Mouse (Mus musculus): ENCODE results near the gene Vav2. TPM values are rescaled to one million over a fixed set of nuclear protein-coding genes. Genes with fewer than 3 reads are reported as not detected.

Vav2 gene
- total RNA-seq, 2 experiments from 2014 or later: 11.0 to 11.8 TPM

DNA sequence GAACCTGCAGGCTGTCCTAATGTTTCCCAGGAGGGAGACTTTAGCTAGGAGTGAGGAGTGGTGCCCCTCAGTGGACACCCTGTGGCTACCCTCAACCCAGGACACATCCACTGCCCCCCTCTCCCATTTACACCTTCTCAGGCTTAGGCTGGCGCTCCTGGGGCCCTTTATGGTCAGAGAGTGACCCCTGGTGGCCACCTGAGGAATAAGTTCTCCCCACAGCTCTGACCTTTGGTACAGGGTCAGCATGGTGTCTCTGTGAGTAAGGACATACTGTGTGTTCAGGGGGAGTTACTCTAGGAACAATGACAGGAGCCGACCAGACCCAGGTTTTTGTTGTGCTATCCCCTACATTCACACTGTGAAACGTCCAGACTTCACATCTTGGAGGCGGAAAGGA, 189.5 kb downstream of the Vav2 start:
- peak; percentile 40 to 61 for DNase-seq (ENCODE audit: low spot score in 2 of 2)
- intact Hi-C loops (cut with DNase I): loop anchor here (1.0 to 10.0 kb wide), 5 partner anchors 111 to 590 kb away; partner anchors contain the start of genes Adamtsl2 and Mymk

DNA sequence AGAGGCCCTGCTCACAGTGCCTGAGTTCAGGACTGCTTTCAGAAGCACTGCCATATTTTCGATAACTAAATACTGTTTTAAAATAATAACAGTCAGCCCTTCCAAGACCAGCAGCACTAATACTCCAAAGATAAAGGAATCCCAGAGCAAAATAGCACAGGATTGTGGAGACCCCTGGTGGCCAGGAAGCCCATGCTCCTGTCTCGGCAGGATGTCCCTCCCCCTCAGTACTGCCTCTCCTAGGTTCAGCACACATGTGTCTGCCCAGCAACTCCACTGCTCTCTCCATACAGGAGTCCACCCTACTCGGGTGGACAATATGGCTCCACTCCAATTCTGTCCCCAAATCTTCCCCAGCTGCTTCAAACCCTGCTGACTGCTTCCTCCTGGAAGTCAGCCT, 191.1 kb downstream of the Vav2 start:
- DNase-seq (ENCODE audit: low spot score in 2 of 2): peak; percentile 76 to 87
- intact Hi-C loops (cut with DNase I): loop anchor here (2.0 to 10.0 kb wide), 4 partner anchors 109 to 588 kb away; partner anchors contain the start of genes Adamtsl2 and Mymk

DNA sequence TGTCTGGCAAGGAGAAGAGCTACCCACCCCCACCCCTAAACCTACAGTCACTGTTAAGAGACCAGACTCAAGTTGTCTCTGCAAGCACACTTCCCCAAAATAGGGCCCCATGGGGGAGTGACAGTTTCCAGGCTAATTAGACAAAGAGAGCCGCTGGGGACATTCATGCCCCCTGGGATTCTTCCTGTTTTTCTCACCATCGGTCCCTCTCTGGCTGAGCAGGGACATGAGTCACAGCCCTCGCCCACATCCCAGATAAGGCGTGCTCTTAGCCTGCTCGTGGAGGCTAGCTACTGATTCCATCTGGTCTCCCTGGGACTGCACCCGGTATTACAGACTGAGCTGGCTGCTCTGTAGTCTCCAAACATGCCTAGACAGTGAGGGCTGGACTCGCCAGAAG, 194.5 kb downstream of the Vav2 start:
- DNase-seq (ENCODE audit: low spot score in 2 of 2): peak; percentile 56 to 92
- intact Hi-C loops (cut with DNase I): loop anchor here (10.0 kb wide), 1 partner anchor 158 kb away; the partner anchor contains the start of genes Adamtsl2 and Mymk

DNA sequence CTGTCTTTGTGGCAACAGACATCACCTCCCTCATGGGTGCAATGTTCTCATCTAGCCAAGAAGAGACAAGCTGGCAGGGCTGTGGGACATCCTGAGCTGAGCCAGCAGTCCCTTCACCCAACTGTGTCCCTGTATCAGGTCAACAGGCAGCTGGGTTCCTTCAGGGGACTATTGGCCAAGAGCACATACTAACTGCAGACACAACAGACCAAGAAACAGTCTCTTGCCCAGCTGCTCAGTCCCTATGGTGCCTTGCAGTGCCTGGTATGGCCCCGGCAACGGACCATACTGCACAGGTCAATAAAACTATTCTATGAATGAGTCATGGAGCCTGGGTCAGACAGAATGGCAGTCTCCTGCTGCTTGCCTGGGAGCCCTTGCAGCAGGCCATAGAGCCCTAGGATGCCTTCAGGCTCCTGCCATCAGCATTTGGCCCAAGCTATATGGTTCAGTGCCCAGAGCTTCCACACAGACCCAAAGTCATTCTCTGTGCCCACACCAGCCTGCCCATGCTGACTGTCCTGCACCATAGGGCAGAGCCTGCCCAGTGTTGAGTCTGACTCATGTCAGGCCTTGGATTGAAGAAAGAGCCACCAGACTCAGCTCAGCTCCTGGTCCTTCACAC, 197.2 kb downstream of the Vav2 start:
- intact Hi-C loops (cut with DNase I): loop anchor here (5.0 to 10.0 kb wide), 2 partner anchors 87 to 155 kb away; partner anchors contain the start of genes Adamtsl2, Fam163b and Mymk
- DNase-seq (ENCODE audit: low spot score in 2 of 2): no peak

DNA sequence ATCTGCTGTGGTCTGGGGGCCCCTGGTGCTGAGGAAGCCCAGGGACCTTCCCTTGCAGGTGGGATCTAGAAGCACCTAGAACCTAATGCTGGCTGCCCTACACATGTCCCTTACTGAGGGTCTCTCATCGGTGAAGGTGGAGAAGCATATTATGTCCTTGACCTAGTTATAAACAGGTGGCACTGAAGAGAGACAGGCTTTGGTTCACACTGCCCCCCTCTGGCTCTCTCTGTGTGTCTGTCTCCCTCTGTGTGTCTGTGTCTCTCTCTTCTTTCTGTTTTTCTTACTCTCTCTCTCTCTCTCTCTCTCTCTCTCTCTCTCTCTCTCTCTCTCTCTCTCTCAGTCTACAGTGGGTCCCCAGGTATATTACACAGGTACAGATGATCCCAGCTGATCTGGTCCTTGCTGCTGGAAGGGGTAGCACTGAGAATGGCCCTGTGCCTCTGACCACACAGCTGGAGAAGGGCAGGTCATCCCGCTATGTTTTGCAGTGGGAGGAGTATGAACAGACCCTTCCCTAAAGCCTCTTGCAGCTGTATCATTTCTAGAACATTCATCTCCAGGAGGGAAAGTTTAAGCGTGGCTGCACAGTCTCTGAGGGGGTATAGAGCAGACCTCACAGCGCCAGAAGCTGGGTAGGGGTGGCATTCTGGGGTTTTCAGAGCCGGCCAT, 197.9 kb downstream of the Vav2 start:
- no peak for DNase-seq (ENCODE audit: low spot score in 2 of 2)
- intact Hi-C loops (cut with DNase I): loop anchor here (5.0 kb wide), 1 partner anchor 87 kb away; the partner anchor contains the start of gene Fam163b

DNA sequence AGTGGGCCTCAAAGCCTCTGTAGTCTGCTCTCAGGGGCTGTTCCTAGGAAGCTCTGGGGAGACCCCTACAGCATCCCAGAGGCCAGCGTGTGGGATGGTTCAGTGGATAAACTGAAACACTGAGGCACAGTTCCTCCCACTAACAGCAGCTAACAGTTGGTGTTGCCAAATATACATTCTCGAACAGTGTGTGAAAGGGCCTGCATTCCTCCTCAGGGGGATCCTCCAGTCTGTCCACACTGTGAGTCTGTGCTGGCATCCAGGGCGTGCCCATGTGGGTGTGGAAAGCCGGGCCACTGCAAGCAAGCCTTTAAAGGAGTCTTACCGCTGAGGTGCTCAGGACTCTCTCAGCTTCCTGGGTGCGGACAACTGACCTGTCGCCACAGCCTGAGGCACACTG, 200.3 kb downstream of the Vav2 start:
- peak; percentile 50 to 88 for DNase-seq (ENCODE audit: low spot score in 2 of 2)
- intact Hi-C loops (cut with DNase I): loop anchor here (1.0 to 5.0 kb wide), 3 partner anchors 62 to 130 kb away; partner anchors contain the start of genes Dbh and Fam163b

DNA sequence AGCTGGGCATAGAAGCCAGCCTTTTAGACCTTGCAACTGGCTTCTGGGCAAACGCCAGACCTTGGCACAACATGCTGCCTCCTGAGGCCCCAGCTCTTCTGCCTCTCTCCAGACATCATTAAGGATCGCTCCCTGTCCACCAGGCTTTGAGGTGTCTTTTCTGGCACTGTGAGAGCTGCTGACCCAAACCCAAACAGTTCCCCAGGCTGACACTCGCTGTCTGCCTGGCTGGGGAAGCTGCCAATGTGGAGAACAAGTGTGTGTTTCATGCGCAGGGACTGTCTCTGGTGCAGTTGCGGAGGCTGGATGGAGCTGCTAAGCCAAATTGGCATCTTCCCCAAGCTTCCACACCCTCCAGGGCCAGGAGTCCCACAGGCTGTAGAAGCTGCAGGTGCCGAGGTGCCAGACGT, 203.8 kb downstream of the Vav2 start:
- DNase-seq (ENCODE audit: low spot score in 2 of 2): peak; percentile 66 to 92
- intact Hi-C loops (cut with DNase I): no loop called here

DNA sequence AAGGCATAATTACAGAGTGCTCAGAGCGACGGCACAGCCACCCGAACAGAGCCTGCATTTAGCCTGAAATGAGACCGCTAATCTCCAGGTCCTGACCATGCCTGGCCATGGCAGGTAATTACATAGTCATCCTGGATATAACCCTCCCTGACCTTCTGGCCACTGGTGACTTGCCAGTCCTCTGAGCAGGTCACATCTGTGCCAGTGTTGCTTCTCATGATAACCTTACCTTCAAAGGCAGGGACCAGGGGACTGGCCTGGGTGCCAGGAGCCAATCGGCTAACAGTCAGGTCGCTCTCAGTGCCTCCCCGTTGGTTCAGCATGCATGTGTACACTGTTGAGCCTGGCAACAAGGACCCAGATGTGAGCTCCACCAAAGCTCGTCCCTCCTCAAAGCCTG, 208.3 kb downstream of the Vav2 start:
- intact Hi-C loops (cut with DNase I): no loop called here
- no peak for DNase-seq (ENCODE audit: low spot score in 2 of 2)

DNA sequence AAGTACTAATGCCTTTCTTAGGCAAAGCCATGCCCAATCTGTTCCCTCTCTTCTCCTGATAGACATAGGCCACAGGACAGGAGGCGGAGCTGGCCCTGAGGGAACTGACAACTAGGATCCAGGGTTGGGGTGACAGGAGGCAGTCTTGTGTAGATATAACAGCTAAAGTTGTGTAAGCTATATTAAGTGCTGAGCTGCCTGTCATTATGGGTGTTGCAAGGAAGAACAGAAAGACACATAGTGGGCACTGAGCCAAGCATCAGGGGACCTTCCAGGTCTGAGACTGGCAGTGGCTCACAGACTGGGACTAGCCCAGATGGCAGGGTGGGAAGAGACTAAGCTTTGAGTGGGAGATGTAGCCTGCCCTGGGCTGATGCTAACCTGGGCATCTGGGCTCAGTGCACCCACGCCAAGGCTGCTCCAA, 208.7 kb downstream of the Vav2 start:
- intact Hi-C loops (cut with DNase I): no loop called here
- DNase-seq (ENCODE audit: low spot score in 2 of 2): no peak

DNA sequence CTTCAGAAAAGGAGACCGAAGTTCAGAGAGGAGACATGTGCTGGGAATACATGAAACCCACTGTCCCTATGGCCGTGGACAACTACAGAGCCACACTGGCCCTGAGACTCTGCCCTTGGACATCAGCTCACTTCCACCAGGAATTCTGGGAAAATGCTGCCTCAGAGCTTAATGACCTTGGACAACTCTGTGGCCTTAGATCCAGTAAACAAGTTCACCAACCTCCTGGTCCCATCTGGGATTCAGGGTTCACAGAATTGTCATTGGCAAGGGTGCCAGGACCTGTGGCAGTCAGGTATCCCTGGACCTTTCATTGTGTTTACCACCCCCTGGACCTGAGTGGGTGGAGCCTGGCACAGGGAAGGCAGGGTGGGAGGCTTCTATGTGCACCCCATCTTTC, 211.3 kb downstream of the Vav2 start:
- no peak for DNase-seq (ENCODE audit: low spot score in 2 of 2)
- intact Hi-C loops (cut with DNase I): no loop called here

Small RNA genes within 50 kb of the gene (microRNA-seq; reads per million reads assigned to microRNA genes)
- 0 reads per million in 2 experiments for gene Gm24049
- 0 reads per million in 2 experiments for gene Mir7578

Other genes starting within 250 kb of the Vav2 start
- 10 to 100 TPM in 1 of 2 experiments, 1 to 10 TPM in 1; 9.1 to 11.7 TPM for gene Sardh, start 178.7 kb downstream of the Vav2 start, total RNA-seq (2021)
- 10 to 100 TPM; 29.6 to 33.2 TPM for gene Brd3os, start 15.3 kb upstream of the Vav2 start, total RNA-seq (2021)
- 10 to 100 TPM; 47.3 to 52.9 TPM for gene Brd3, start 80.6 kb upstream of the Vav2 start, total RNA-seq (2021)
- gene Wdr5, start 88.1 kb upstream of the Vav2 start, total RNA-seq (2021): 10 to 100 TPM; 25.8 to 28.4 TPM
- gene Rxra, start 249.4 kb upstream of the Vav2 start, total RNA-seq (2021): 10 to 100 TPM; 18.7 to 21.2 TPM